Mouse (Mus musculus) G1E-ER4 (cell line): ENCODE data around the gene Atp11b. TPM values are rescaled to one million over a fixed set of nuclear protein-coding genes. Genes with fewer than 3 reads are reported as not detected.

Experiments used
- GATA1 ChIP-seq: IDR thresholded peaks from one replicate; pipeline ENCODE4 v1.8.0; 2012; ENCODE audit warnings: low read length, inconsistent platforms
- polyA plus RNA-seq: library from polyadenylated mRNA; stranded (reverse); fragments of >175 nt; gene quantifications from 2 replicates; pipeline ENCODE4 v1.2.3, GENCODE M21; 2012

The Atp11b gene
- polyA plus RNA-seq, 1 experiment = 34.9 TPM

- TF ChIP-seq GATA1 = no peak
Observed at GRCm38 (mm10) chr3:35746840-35747456, 7.0 kb upstream of the Atp11b start.

GRCm38 (mm10) chr3:35750286-35750685 lies 3.6 kb upstream of the Atp11b start:
- no peak for TF ChIP-seq GATA1

GRCm38 (mm10) chr3:35751724-35752123 lies 2.2 kb upstream of the Atp11b start:
- no peak for TF ChIP-seq GATA1

GRCm38 (mm10) chr3:35762735-35763134 lies 8.8 kb downstream of the Atp11b start:
- TF ChIP-seq GATA1 = no peak

- TF ChIP-seq GATA1 = no peak
Observed at GRCm38 (mm10) chr3:35764637-35765617, 11.0 kb downstream of the Atp11b start.

GRCm38 (mm10) chr3:35779748-35780147 lies 25.8 kb downstream of the Atp11b start:
- TF ChIP-seq GATA1 = no peak

- TF ChIP-seq GATA1 = no peak
Observed at GRCm38 (mm10) chr3:35802040-35802439, 48.1 kb downstream of the Atp11b start.

GRCm38 (mm10) chr3:35819887-35820286 lies 66.0 kb downstream of the Atp11b start:
- TF ChIP-seq GATA1 = no peak

- TF ChIP-seq GATA1 = no peak
Observed at GRCm38 (mm10) chr3:35822036-35822435, 68.1 kb downstream of the Atp11b start.

GRCm38 (mm10) chr3:35849326-35849725 lies 95.4 kb downstream of the Atp11b start:
- TF ChIP-seq GATA1 = no peak

- no peak for TF ChIP-seq GATA1
Observed at GRCm38 (mm10) chr3:35883267-35883666, 129.4 kb downstream of the Atp11b start.

GRCm38 (mm10) chr3:35889531-35889930 lies 135.6 kb downstream of the Atp11b start:
- TF ChIP-seq GATA1 = no peak

- no peak for TF ChIP-seq GATA1
Observed at GRCm38 (mm10) chr3:35891123-35891522, 137.2 kb downstream of the Atp11b start.

- TF ChIP-seq GATA1 = no peak
Observed at GRCm38 (mm10) chr3:35893156-35893555, 139.2 kb downstream of the Atp11b start.

- no peak for TF ChIP-seq GATA1
Observed at GRCm38 (mm10) chr3:35897900-35898299, 144.0 kb downstream of the Atp11b start.

- no peak for TF ChIP-seq GATA1
Observed at GRCm38 (mm10) chr3:35899109-35899508, 145.2 kb downstream of the Atp11b start.
